Mouse (Mus musculus) cerebellum, adult (tissue): ENCODE data around the gene Pcmt1.

Experiments used
- ATAC-seq: cut with Nextera tagmentation; 2 replicates; pipeline ENCODE4 v1.9.2; 2017; ENCODE audit warnings: mild to moderate bottlenecking, moderate library complexity, mixed read lengths; ENCODE audit not compliant: insufficient number of reproducible peaks, low FRiP score, low TSS enrichment

Pcmt1 gene

DNA sequence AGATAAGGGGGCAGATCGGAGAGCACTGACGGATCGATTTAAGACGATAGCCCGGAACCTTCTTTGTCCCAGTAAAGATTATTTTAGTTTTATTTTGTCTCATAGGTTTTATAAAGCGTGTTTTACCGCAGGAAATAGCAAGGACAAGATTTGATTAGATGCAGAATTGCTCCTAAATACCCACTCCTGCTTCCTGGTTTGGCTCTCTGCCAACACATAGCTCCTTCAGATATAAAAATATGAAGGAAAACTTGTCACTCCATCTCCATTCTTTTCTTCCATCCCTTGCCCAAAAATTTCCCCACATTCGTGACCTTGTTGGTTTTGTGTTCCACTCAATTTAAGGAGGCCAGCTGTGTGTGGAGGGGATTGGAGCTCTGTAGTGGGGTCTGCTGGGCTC is 90.1 kb downstream of the Pcmt1 start:
- no peak for ATAC-seq

DNA sequence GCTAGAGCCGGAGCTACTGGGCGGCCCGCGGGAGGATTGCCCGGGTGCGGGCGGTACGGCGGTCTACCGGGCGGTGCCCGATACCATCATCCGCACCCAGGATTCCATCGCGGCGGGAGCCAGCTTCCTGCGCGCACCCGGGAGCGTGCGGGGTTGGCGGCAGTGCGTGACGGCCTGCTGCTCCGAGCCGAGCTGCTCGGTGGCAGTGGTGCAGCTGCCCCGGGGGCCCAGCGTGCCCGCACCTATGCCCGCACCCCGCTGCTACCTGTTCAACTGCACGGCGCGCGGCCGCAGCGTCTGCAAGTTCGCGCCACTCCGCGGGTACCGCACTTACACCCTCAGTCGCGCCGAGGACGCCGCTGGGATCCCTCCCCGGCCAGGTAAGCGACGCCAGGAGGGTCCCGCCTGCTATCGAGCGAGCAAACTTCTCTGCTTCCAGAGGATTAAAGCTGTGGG is 90.7 kb downstream of the Pcmt1 start:
- peak; percentile 13; the same call in 1 of the 2 replicates for ATAC-seq

DNA sequence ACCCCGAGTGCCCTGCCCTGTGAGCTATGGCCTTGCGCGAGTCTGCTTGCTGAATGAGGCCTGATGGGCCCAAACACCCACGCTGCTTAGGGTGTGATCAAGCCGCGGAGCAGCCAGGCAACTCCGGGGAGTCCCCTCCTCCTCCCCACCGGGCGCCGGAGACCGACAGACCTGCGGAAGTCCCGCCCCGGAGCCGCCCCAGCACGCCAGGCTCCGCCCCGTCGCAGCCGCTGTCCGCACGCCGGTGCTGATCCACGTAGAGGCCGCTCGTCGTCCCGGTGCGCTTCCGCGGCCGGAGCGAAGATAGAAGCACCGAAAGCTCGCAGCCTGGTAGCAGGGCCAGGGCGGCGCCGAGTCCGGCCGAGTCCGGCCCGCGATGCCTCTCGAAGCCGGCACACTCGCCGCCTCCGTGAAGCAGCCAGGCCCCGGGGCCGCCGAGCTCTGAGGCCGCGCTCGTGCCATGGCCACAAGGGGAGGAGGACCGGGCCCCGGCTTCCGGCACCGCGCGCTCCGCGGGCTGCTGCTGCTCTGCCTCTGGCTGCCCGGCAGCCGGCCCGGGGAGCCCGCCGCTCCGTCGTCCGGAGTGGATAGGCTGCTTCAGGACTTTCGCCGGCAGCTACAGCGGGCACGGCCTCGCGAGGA is 91.2 kb downstream of the Pcmt1 start, which contains the start of gene Lrp11:
TSS of gene Lrp11 (plus strand) at position 209 of the 642 bp plus-strand sequence.
- ATAC-seq = peak; percentile 96

DNA sequence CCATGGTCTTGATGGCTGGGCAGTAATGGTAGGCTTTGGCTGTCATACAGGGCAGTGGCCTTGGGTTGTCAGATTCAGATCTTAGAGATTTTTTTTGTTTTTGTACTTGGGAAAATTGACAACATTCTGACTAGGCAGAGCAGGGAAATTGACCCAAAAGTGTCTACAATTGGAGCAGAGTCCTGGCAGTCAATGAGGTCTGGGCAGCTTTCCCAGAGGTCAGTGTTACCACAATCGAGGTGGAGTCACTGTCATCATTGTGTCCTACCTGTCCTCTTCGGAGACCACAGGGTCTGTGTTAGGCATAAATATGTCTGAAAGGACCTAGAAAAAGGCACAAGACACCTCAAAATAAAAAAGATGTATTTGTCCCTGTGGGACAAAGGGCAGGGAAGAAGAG is 94.2 kb downstream of the Pcmt1 start:
- ATAC-seq = no peak

DNA sequence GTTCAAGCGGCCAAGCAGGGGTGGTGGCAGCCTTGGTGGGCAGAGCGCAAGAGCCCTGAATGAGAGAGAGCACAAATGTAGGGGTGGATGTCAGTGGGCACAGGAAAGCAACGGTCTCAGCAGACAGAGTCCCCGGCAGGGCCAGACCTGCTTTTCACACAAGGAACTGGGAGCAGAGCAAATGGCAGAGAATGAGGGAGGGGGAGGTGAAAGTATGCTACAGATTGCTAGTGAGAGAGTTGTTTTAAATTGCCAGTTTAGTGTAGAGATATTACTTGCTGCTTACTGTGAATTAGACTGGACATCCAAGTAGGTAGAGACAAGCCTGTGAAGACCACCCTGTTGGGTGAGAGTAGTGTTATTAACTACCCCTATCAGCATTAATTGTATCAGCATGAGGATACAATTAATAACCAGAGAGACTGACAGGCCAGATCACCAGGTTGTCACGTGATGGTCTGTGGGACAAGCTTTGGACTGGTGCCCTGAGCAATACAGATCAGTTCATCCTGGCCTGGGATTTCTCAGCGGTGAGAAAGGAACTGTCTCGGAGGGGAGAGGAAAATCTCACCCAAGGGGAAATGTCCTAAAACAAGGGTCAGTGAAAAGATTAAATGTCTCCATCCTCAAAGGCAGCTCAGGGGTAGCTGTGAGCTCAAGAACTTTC is 97.9 kb downstream of the Pcmt1 start:
- no peak for ATAC-seq

DNA sequence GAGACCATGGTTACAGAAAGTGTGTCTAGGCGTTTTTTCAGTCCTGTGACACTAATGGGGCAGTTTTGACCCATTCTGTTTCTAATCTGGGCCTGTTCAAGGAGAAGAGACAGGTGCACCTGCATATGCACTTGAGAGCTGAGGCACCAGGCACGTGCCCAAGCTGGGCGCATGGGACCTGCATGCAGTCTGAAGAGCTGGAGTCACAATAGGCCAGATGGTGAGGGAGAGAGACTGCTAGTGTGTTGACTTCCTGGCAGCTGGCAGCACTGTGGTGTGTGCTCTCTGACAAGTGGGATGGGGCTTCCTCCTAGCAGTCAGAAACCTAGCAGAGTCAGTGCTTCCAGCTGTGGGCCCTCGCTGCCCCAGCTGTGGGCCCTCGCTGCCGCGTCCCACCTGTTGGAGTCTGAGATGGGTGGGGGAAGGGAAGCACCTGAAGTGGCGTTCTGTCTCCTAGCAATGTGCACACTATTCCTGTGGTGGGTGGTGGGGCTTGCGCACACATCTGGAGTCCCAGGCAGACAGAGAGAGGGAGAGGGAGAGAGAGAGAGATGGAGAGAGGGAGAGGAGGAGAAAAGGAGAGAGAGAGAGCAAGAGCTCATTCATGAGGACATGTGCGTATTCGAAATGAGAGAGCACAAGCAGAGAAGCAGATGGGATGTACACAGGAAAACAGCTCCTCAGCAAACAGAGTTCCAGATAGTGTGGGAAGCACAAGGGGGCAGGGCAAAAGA is 98.6 kb downstream of the Pcmt1 start:
- ATAC-seq = no peak

DNA sequence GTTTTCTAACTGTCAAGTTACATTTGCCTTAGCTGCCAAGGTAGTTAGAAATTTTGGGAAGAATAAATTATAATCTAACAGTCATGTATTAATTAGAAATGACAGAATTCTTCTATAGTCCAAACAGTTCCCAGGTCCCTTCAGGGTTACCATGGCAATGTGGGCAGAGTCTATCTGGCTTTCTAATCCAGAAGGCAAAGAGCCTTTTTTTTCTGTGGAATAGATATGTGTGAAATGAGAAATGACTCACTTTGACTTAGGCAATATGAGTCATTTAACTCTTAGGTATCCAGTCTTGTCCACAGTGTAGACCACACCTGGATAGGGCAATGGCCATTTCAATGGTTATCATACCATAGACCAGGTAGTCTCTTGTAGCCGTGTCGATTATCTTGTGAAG is 99.5 kb downstream of the Pcmt1 start:
- ATAC-seq = no peak
